Mouse (Mus musculus) macrophage (primary cell): ENCODE measurements around the gene Agfg2. TPM values are rescaled to one million over a fixed set of nuclear protein-coding genes. Genes with fewer than 3 reads are reported as not detected.

Experiments
- H3K27ac ChIP-seq: fragments of 350-480 bp; formaldehyde crosslinking; 2 replicates; pipeline ENCODE4 v1.9.0; 2021
- H3K36me3 ChIP-seq: fragments of 350-480 bp; formaldehyde crosslinking; 2 replicates; pipeline ENCODE4 v1.9.0; 2021; ENCODE audit errors: inconsistent target
- H3K4me3 ChIP-seq: fragments of 350-480 bp; formaldehyde crosslinking; 2 replicates; pipeline ENCODE4 v1.9.0; 2021; ENCODE audit errors: inconsistent target
- H3K79me2 ChIP-seq: fragments of 350-480 bp; formaldehyde crosslinking; 2 replicates; pipeline ENCODE4 v1.9.0; 2021; ENCODE audit errors: inconsistent target
- WGBS: methylation state at CpG from one replicate; pipeline ENCODE4 v1.1.7; 2026; ENCODE audit warnings: inconsistent platforms; ENCODE audit not compliant: missing documents; 5-methylcytosine and 5-hydroxymethylcytosine counted together
- polyA plus RNA-seq: library from polyadenylated mRNA; stranded (reverse); fragments of 250-400 nt; gene quantifications from 3 replicates; pipeline ENCODE4 v1.2.4, GENCODE M21; 2018; ENCODE audit warnings: inconsistent platforms

Agfg2 gene
- polyA plus RNA-seq, 1 experiment from 2014 or later: 12.1 TPM

GRCm38 (mm10) chr5:137645091-137645651, 39.4 kb downstream of the Agfg2 start:
- Histone ChIP-seq H3K27ac (no peak overlapping the region), H3K4me3 (no peak overlapping the region), H3K79me2 (no peaks in the 10 kb centered on the region), H3K36me3 (peaks cover 22% of the 10 kb centered on the region)
- WGBS: 8% methylated on average over 44 of the region's 44 CpGs

GRCm38 (mm10) chr5:137644484-137644883, 40.0 kb downstream of the Agfg2 start:
- Histone ChIP-seq H3K36me3 (peaks cover 29% of the 10 kb centered on the region), H3K79me2 (no peaks in the 10 kb centered on the region)
- WGBS: 79% methylated on average over 14 of the region's 19 CpGs

GRCm38 (mm10) chr5:137642886-137643285, 41.6 kb downstream of the Agfg2 start:
- 84% methylated on average over 4 of the region's 4 CpGs for WGBS
- Histone ChIP-seq H3K36me3 (peaks cover 43% of the 10 kb centered on the region), H3K27ac (no peak overlapping the region), H3K79me2 (no peaks in the 10 kb centered on the region; the same call in 1 of the 2 replicates), H3K4me3 (no peak overlapping the region)

More at GRCm38 (mm10) chr5:137644484-137644883, 40.0 kb downstream of the Agfg2 start:
- Histone ChIP-seq H3K4me3 (no peak overlapping the region), H3K27ac (no peak overlapping the region)

- Histone ChIP-seq H3K79me2 (peaks cover 12% of the 10 kb centered on the region; the same call in 1 of the 2 replicates), H3K36me3 (peaks cover 62% of the 10 kb centered on the region), H3K27ac (no peak within 1 kb of the TSS), H3K4me3 (no peak within 1 kb of the TSS)
- 81% methylated on average over 13 of the region's 19 CpGs for WGBS
These were observed 43.5 kb downstream of the Agfg2 start, which contains the start of gene Sap25 for GRCm38 (mm10) chr5:137641054-137641453. Gene Sap25 (plus strand): TSS chr5:137641334.

DNA sequence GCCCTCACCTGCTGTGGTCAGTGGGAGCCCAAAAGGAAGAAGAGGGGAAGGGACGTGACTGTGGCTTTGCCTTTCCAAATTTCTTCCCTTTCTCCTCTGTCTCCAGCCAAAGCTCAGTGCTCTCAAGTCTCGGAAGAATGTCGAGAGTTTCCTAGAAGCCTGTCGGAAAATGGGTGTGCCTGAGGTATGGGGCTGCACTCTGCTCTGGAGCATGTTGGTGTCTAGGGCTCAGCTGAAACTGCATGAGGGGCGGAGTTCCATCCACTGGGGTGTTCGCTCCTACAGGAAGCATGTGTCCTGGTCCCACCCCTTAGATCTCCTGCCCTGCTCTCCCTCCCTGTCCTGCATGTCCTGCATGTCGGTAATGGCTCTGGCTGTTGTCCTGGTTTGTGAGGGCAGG, 45.1 kb downstream of the Agfg2 start:
- H3K36me3 ChIP-seq: peaks cover 74% of the 10 kb centered on the region
- H3K27ac ChIP-seq: no peak overlapping the region
- H3K79me2 ChIP-seq: peaks cover 28% of the 10 kb centered on the region
- no peak overlapping the region for H3K4me3 ChIP-seq
- WGBS: 97% methylated on average over 7 of the region's 7 CpGs

GRCm38 (mm10) chr5:137633397-137634084, 51.0 kb downstream of the Agfg2 start:
- WGBS: 91% methylated on average over 11 of the region's 12 CpGs
- H3K79me2 ChIP-seq: peaks cover 75% of the 10 kb centered on the region
- peaks cover 53% of the 10 kb centered on the region for H3K36me3 ChIP-seq
- H3K27ac ChIP-seq: no peak overlapping the region
- H3K4me3 ChIP-seq: no peak overlapping the region

DNA sequence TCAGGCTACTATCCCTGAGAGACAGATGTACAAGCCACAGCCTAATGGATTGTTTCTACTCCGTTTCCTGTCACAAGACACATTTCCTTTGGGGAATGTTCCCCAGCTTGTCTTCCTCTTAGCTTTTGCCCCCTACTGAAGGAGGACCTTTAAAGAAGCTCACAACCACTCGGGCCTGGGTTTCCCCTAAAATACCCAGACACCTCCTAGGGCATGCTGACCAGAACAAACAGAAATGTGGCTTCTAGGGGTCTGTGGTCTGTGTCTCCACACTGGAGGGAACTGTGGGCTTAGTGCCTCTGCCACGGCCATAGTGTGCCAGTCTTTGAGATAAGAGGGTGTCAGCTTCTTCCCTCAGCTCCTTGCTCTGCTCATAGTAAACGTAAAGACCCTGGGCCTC, 52.9 kb downstream of the Agfg2 start:
- Histone ChIP-seq H3K4me3 (peak overlapping the region; percentile 98), H3K36me3 (peaks cover 33% of the 10 kb centered on the region), H3K79me2 (peaks cover 68% of the 10 kb centered on the region), H3K27ac (peak overlapping the region; percentile 100)
- 0% methylated on average over 4 of the region's 4 CpGs for WGBS

DNA sequence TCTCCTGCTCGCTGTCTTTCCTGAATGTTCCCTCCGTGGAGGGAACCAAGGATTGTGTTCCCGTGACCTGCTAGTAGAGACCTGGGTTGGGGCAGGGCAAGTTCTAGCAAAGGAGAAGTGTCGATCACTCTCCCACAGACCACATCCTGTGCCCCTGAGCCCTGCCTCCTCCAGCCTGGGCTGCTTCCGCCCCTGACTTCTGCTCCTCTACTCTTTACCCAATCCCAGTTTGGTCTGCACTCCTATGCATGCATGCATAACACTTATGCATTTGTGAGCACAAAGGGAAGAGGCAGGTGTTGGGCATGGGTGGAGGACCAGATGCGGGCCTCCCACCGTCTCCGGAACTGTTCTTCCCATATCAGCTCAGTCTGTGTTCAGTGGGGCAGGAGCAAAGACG, 53.4 kb downstream of the Agfg2 start:
- Histone ChIP-seq H3K4me3 (peak overlapping the region; percentile 98), H3K79me2 (peaks cover 64% of the 10 kb centered on the region), H3K27ac (peak overlapping the region; percentile 100), H3K36me3 (peaks cover 29% of the 10 kb centered on the region)
- WGBS: 3% methylated on average over 9 of the region's 9 CpGs

- H3K36me3 ChIP-seq: peaks cover 23% of the 10 kb centered on the region
- peak overlapping the region; percentile 98 for H3K4me3 ChIP-seq
- 8% methylated on average over 3 of the region's 3 CpGs for WGBS
- H3K79me2 ChIP-seq: peaks cover 58% of the 10 kb centered on the region
- H3K27ac ChIP-seq: peak overlapping the region; percentile 100
These were observed 53.9 kb downstream of the Agfg2 start for GRCm38 (mm10) chr5:137630602-137631001.

- H3K79me2 ChIP-seq: peaks cover 53% of the 10 kb centered on the region
- H3K36me3 ChIP-seq: peaks cover 19% of the 10 kb centered on the region
- H3K4me3 ChIP-seq: peak overlapping the region; percentile 98
- WGBS: 2% methylated on average over 5 of the region's 6 CpGs
- H3K27ac ChIP-seq: peak overlapping the region; percentile 100
These were observed 54.5 kb downstream of the Agfg2 start for GRCm38 (mm10) chr5:137629906-137630545.

DNA sequence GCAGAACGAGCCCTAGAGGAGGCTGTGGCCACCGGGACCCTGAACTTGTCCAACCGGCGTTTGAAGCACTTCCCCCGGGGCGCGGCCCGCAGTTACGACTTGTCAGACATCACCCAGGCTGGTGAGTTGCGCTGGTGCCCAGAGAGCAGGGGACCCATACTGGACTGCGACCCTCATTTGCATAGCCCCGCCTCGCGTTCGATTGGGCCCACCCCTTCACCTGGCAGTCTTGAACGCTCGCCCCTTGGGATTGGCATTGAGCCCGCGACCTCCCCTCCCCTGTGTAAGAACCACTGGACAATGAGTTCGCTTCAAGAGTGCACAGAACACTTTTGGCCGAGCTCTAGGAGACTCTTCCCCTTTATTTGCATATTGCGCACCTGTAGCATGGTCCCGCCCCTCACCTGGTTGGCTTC, 55.2 kb downstream of the Agfg2 start:
- peak overlapping the region; percentile 98 for H3K4me3 ChIP-seq
- H3K36me3 ChIP-seq: peaks cover 14% of the 10 kb centered on the region
- WGBS: under 1% methylated on average over 23 of the region's 23 CpGs
- H3K79me2 ChIP-seq: peaks cover 46% of the 10 kb centered on the region
- H3K27ac ChIP-seq: peak overlapping the region; percentile 100

- 3% methylated on average over 42 of the region's 46 CpGs for WGBS
- peaks cover 8% of the 10 kb centered on the region for H3K36me3 ChIP-seq
These were observed 55.8 kb downstream of the Agfg2 start, which contains the start of the genes Fbxo24, Lrch4 and Gm20605 for GRCm38 (mm10) chr5:137628498-137629305. Gene Fbxo24 (minus strand): TSS chr5:137629002. Gene Lrch4 (plus strand): TSS chr5:137629121. Gene Gm20605 (plus strand): TSS chr5:137629175.

DNA sequence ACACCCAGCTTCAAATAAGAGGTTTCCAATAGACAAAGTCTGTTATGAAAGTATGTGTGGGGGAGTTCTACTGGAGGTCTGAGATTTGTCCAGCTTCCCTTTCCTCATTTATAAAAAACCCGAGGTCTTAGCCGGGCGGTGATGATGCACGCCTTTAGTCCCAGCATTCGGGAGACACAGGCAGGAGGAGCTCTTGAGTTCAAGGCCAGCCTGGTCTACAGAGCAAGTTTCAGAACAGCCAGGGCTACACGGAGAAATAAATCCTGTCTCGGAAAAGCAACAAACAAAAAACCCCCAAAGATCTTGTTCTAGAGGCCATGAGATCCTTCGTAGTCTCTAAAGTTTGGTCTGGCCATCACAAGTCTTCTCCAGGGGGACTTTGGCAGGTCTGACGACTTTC, 56.5 kb downstream of the Agfg2 start:
- Histone ChIP-seq H3K27ac (peak overlapping the region; percentile 82), H3K4me3 (peak overlapping the region; percentile 65), H3K36me3 (peaks cover under 1% of the 10 kb centered on the region; the same call in 1 of the 2 replicates), H3K79me2 (peaks cover 32% of the 10 kb centered on the region)
- 3% methylated on average over 9 of the region's 9 CpGs for WGBS

More at GRCm38 (mm10) chr5:137628498-137629305, 55.8 kb downstream of the Agfg2 start, which contains the start of the genes Fbxo24, Lrch4 and Gm20605:
- Histone ChIP-seq H3K4me3 (peak within 1 kb of the TSS; percentile 98), H3K27ac (peak within 1 kb of the TSS; percentile 100), H3K79me2 (peaks cover 39% of the 10 kb centered on the region)

DNA sequence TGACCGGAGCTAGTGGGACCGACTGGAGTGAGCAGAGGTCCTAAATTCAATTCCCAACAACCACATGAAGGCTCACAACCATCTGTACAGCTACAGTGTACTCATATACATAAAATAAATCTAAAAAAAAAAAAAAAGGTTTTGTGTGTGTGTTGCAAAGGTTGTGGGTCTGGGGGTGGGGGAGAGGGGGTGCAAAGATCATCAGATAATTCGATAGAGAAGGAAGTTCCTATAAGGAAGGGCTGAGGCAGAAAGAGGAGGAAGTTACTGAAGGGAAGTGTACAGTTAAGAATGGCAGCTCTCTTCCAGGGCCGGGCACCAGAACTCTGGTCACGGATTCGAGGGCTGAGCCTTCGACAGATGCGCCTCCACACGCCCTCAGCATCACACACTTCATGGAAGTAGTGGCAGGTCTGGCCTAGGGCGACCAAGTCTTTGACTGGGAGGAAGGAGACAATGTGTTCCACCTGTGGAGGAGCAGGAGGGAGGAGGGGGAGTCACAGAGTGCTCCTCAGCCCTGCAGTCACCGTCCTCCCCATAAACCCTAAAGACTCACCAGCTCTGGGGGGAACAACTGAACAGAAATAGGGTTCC, 60.5 kb downstream of the Agfg2 start:
- Histone ChIP-seq H3K79me2 (no peaks in the 10 kb centered on the region; the same call in 1 of the 2 replicates), H3K4me3 (no peak overlapping the region), H3K27ac (peak overlapping the region; percentile 57), H3K36me3 (no peaks in the 10 kb centered on the region)
- 18% methylated on average over 11 of the region's 11 CpGs for WGBS
